Mouse (Mus musculus): ENCODE measurements around the gene Fdps. TPM values are rescaled to one million over a fixed set of nuclear protein-coding genes. Genes with fewer than 3 reads are reported as not detected.

The Fdps gene
- polyA plus RNA-seq, 1 experiment from 2014 or later = 315 TPM

- H3K4me3 ChIP-seq = peak within 1 kb of the TSS; percentile 76
- peak within 1 kb of the TSS; percentile 84 for H3K9ac ChIP-seq
- no peaks in the 10 kb centered on the region for H3K27me3 ChIP-seq
- H3K36me3 ChIP-seq (ENCODE audit: poor library complexity, severe bottlenecking) = peaks cover 40% of the 10 kb centered on the region
- peak within 1 kb of the TSS; percentile 72 for H3K27ac ChIP-seq
- WGBS = 43% methylated on average over 7 of the region's 7 CpGs
- peak within 1 kb of the TSS; percentile 86 for H3K4me2 ChIP-seq
- peaks cover 33% of the 10 kb centered on the region for H3K4me1 ChIP-seq
- H3K9me3 ChIP-seq (replicated peaks) = no peaks in the 10 kb centered on the region
- ATAC-seq = no peak
Observed at GRCm38 (mm10) chr3:89100811-89101210, 948 bp downstream of the Fdps start, which contains the start of gene Gm43738. Gene Gm43738 (minus strand): TSS chr3:89101099.

- Histone ChIP-seq H3K27ac (no peak overlapping the region), H3K4me3 (no peak overlapping the region), H3K36me3 (ENCODE audit: poor library complexity, severe bottlenecking) (peaks cover 48% of the 10 kb centered on the region), H3K4me2 (no peak overlapping the region), H3K9ac (no peak overlapping the region), H3K9me3 (replicated peaks) (no peaks in the 10 kb centered on the region), H3K4me1 (peaks cover 45% of the 10 kb centered on the region), H3K27me3 (peaks cover 13% of the 10 kb centered on the region)
- 82% methylated on average over 10 of the region's 10 CpGs for WGBS
- ATAC-seq = no peak
Observed at GRCm38 (mm10) chr3:89094021-89094420, 7.7 kb downstream of the Fdps start.

GRCm38 (mm10) chr3:89093175-89093574, 8.6 kb downstream of the Fdps start, which contains the start of gene Rusc1:
Gene Rusc1 (minus strand): TSS chr3:89093311.
- Histone ChIP-seq H3K9ac (peak within 1 kb of the TSS; percentile 85), H3K9me3 (replicated peaks) (no peaks in the 10 kb centered on the region), H3K27ac (peak within 1 kb of the TSS; percentile 54; the same call in 1 of the 2 replicates), H3K4me2 (peak within 1 kb of the TSS; percentile 93), H3K27me3 (peaks cover 21% of the 10 kb centered on the region), H3K4me1 (peaks cover 45% of the 10 kb centered on the region), H3K4me3 (peak within 1 kb of the TSS; percentile 61), H3K36me3 (ENCODE audit: poor library complexity, severe bottlenecking) (peaks cover 50% of the 10 kb centered on the region)
- 2% methylated on average over 18 of the region's 18 CpGs for WGBS
- ATAC-seq = peak; percentile 84

GRCm38 (mm10) chr3:89092509-89093090, 9.2 kb downstream of the Fdps start:
- peak overlapping the region; percentile 41; the same call in 1 of the 2 replicates for H3K27ac ChIP-seq
- peak; percentile 16 for ATAC-seq
- no peaks in the 10 kb centered on the region for H3K9me3 ChIP-seq (replicated peaks)
- 16% methylated on average over 11 of the region's 11 CpGs for WGBS
- peak overlapping the region; percentile 85 for H3K9ac ChIP-seq
- H3K4me1 ChIP-seq = peaks cover 50% of the 10 kb centered on the region
- peaks cover 51% of the 10 kb centered on the region for H3K36me3 ChIP-seq (ENCODE audit: poor library complexity, severe bottlenecking)
- H3K4me3 ChIP-seq = peak overlapping the region; percentile 61
- H3K4me2 ChIP-seq = peak overlapping the region; percentile 93
- peaks cover 27% of the 10 kb centered on the region for H3K27me3 ChIP-seq

- Histone ChIP-seq H3K4me1 (peaks cover 52% of the 10 kb centered on the region), H3K36me3 (ENCODE audit: poor library complexity, severe bottlenecking) (peaks cover 53% of the 10 kb centered on the region), H3K9me3 (replicated peaks) (no peaks in the 10 kb centered on the region), H3K4me2 (peak overlapping the region; percentile 93), H3K9ac (peak overlapping the region; percentile 85), H3K27me3 (peaks cover 28% of the 10 kb centered on the region), H3K27ac (peak overlapping the region; percentile 54; the same call in 1 of the 2 replicates), H3K4me3 (peak overlapping the region; percentile 61)
- ATAC-seq = no peak
- 12% methylated on average over 20 of the region's 20 CpGs for WGBS
Observed at GRCm38 (mm10) chr3:89091811-89092508, 9.8 kb downstream of the Fdps start.

- H3K4me3 ChIP-seq = peak overlapping the region; percentile 61
- peak overlapping the region; percentile 54; the same call in 1 of the 2 replicates for H3K27ac ChIP-seq
- peaks cover 28% of the 10 kb centered on the region for H3K27me3 ChIP-seq
- ATAC-seq = peak; percentile 57
- H3K36me3 ChIP-seq (ENCODE audit: poor library complexity, severe bottlenecking) = peaks cover 49% of the 10 kb centered on the region
- peak overlapping the region; percentile 85 for H3K9ac ChIP-seq
- peak overlapping the region; percentile 93 for H3K4me2 ChIP-seq
- H3K9me3 ChIP-seq (replicated peaks) = no peaks in the 10 kb centered on the region
- H3K4me1 ChIP-seq = peaks cover 52% of the 10 kb centered on the region
- under 1% methylated on average over 71 of the region's 74 CpGs for WGBS
Observed at GRCm38 (mm10) chr3:89090694-89091655, 10.8 kb downstream of the Fdps start.

GRCm38 (mm10) chr3:89089882-89090591, 11.7 kb downstream of the Fdps start:
- WGBS = under 1% methylated on average over 39 of the region's 40 CpGs
- Histone ChIP-seq H3K27me3 (peaks cover 28% of the 10 kb centered on the region), H3K36me3 (ENCODE audit: poor library complexity, severe bottlenecking) (peaks cover 48% of the 10 kb centered on the region), H3K9me3 (replicated peaks) (no peaks in the 10 kb centered on the region), H3K27ac (0 out of 2 replicates have a peak overlapping the region, but pooled peaks have one; percentile 54), H3K4me2 (peak overlapping the region; percentile 93), H3K9ac (peak overlapping the region; percentile 85), H3K4me3 (peak overlapping the region; percentile 61), H3K4me1 (peaks cover 52% of the 10 kb centered on the region)
- ATAC-seq = peak; percentile 78

GRCm38 (mm10) chr3:89088974-89089373, 12.8 kb downstream of the Fdps start:
- H3K4me3 ChIP-seq = peak overlapping the region; percentile 61; the same call in 1 of the 2 replicates
- 76% methylated on average over 14 of the region's 14 CpGs for WGBS
- ATAC-seq = no peak
- peaks cover 45% of the 10 kb centered on the region for H3K36me3 ChIP-seq (ENCODE audit: poor library complexity, severe bottlenecking)
- no peak overlapping the region for H3K27ac ChIP-seq
- peaks cover 52% of the 10 kb centered on the region for H3K4me1 ChIP-seq
- H3K27me3 ChIP-seq = peaks cover 28% of the 10 kb centered on the region
- no peaks in the 10 kb centered on the region for H3K9me3 ChIP-seq (replicated peaks)
- peak overlapping the region; percentile 93 for H3K4me2 ChIP-seq
- H3K9ac ChIP-seq = no peak overlapping the region

- H3K9me3 ChIP-seq (replicated peaks) = no peaks in the 10 kb centered on the region
- WGBS = 34% methylated on average over 21 of the region's 21 CpGs
- no peak overlapping the region for H3K9ac ChIP-seq
- peaks cover 46% of the 10 kb centered on the region for H3K36me3 ChIP-seq (ENCODE audit: poor library complexity, severe bottlenecking)
- ATAC-seq = no peak
- peaks cover 26% of the 10 kb centered on the region for H3K27me3 ChIP-seq
- H3K4me2 ChIP-seq = peak overlapping the region; percentile 34
- peaks cover 39% of the 10 kb centered on the region for H3K4me1 ChIP-seq
- H3K4me3 ChIP-seq = no peak overlapping the region
- no peak overlapping the region for H3K27ac ChIP-seq
Observed at GRCm38 (mm10) chr3:89087338-89088110, 14.2 kb downstream of the Fdps start.

GRCm38 (mm10) chr3:89084654-89085190, 17.0 kb downstream of the Fdps start:
- no peak overlapping the region for H3K4me3 ChIP-seq

More at GRCm38 (mm10) chr3:89084654-89085190, 17.0 kb downstream of the Fdps start:
- H3K4me2 ChIP-seq = no peak overlapping the region
- H3K36me3 ChIP-seq (ENCODE audit: poor library complexity, severe bottlenecking) = peaks cover 58% of the 10 kb centered on the region
- no peaks in the 10 kb centered on the region for H3K9me3 ChIP-seq (replicated peaks)
- ATAC-seq = no peak
- H3K27me3 ChIP-seq = peaks cover 17% of the 10 kb centered on the region
- 88% methylated on average over 12 of the region's 12 CpGs for WGBS
- H3K27ac ChIP-seq = no peak overlapping the region
- H3K4me1 ChIP-seq = peaks cover 16% of the 10 kb centered on the region
- no peak overlapping the region for H3K9ac ChIP-seq
